Mouse (Mus musculus): ENCODE results near the gene Tgif2lx2. TPM values are rescaled to one million over a fixed set of nuclear protein-coding genes. Genes with fewer than 3 reads are reported as not detected.
"Not testable (repeated sequence)": the region's sequence is repeated elsewhere in the genome, so short reads cannot be mapped to it uniquely, and the experiment has no call there.

Gene Tgif2lx2
- total RNA-seq (2021), result not detected
- long read RNA-seq, result 0 reads

DNA sequence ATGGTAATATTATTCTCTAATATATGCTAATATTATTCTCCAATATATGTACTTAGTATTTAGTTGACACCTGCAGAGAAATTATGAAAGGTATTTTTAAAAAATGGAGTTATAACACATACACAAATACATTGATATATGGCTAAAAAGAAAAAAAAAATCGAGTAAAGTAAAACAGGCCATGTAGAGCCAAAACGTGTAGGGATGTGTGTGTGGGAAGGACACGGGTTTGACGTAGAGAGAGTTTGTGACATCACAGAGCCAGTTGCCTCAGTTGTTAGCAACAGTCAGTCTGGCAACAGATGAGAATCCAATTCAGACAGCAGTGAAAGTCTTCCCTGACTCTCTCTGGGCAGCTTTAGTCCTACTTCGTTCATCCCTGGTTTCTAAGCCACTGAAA is at the start of gene Tgif2lx2:
Gene Tgif2lx2, plus strand, starts transcription at position 301 of the 400 bp plus-strand sequence.
- not testable (repeated sequence) for DNase-seq (ENCODE audit: low spot score in 2 of 2)

Other genes starting within 250 kb of the Tgif2lx2 start
- not detected for gene Tgif2lx1, start 53.5 kb downstream of the Tgif2lx2 start, total RNA-seq (2021)

Measured in layer of hippocampus, adult 18-20 months (tissue).